Mouse (Mus musculus) heart, adult 9 months (tissue): Measurements from ENCODE around the gene Lrrk2.

Experiments used
- DNase-seq, 2 experiments: peaks; one replicate each; pipeline ENCODE4 v3.0.0; 2022; ENCODE audit warnings: low spot score in 2 of 2

Lrrk2 gene

DNA sequence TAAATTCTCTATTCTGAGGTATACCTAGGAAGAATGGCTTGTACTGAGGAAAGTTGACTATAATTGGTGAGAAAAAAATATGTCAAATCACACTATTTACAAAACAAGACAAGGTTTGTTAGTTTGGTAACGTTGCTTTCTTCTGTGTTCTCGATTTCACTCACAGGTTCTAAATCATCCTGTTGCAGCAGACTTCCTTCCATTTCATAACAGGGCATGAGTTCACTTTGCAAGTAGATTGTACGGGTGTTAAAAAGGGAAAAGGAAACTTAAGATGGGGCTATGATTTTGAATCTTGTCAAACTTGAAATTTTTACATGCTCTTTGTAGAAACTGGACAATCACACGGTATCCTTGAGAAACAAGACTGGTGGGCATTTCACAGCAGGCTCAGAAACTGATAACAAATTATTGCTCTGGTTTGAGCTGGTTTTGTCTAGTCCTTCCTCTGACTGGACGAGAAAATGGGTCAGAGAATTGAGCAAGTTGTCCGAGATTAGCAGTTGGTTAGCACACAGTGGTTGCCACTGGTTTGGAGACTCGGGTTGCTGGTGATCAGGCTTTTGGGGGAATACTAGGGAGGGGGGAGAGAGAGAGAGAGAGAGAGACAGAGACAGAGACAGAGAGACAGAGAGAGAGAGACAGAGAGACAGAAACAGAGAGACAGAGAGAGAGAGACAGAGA lies 13.0 kb downstream of the Lrrk2 start:
- DNase-seq: no peak

DNA sequence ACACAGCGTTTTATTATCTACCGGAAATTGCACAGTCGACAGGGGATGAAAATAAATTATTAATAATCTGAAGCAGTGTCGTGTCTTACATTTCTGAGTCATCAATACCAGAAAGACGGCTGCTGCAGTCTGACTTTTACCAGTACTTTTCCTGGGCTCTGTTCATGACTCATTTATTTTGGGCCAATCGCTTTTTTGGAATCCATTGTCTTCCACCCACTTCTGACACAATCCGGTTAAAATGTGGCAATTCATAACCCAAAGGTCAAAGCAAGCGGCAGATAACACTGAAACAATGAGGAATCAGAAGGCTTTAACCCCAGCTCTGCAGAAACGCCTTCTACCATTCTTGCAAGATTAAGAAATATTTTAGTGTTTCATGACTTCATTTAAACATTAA lies 17.7 kb downstream of the Lrrk2 start:
- peak; percentile 33 to 34 for DNase-seq

DNA sequence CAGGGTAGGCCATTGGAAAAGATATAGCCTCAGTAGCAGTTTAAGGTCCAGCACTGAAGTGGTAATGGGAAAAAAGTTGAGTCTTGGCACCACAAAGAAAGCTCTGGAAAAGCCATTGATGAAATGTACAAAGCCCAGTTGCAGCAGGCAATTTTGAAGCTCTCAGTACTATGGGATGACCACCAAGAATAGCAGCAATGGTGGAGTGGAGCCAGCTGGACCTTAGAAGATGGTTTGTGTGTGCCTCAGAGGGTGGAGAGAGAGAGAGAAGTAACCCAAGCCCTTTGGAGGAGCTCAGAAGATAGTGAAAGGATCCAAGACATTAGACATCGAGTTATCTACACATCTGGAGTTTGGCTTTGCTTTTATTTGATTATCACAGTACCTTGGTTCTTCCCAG lies 20.1 kb downstream of the Lrrk2 start:
- peak; percentile 28 to 48 for DNase-seq

DNA sequence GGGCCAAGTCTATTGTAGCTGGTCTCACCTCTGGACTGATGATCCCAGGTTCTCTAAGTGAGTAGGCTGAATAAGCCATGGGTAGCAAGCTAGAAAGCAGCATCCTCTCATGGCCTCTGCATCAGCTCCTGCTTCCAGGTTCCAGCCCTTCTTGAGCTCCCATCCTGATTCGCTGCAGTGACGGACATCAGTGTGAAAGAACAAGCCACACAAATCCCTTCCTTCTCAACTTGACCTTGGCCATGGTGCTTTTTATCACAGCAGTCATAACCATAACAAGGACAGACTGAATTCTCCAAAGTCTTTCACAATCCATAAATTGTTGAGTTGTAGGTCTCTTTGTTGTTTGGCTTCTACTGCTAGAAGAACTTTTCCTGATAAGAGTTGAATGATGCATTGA lies 20.9 kb downstream of the Lrrk2 start:
- DNase-seq: no peak

DNA sequence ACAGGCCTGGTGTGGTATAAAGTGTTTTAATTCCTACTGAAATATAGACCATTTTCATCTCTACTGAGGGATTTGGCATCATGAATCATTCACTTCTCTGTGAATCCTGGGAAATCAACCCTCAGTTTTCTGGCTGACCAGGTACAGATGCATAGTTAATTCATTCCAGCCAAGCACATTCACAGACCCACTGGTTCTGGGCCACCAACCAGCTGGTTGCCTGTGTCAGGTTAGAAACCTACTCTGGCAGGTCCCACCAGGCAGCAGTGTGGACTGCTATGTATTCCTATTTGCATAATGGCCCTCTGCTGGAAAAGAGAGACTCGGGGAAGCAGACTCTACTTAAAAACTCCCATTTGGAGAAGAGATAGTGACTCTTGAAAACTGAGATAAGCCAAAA lies 27.9 kb downstream of the Lrrk2 start:
- DNase-seq: no peak

DNA sequence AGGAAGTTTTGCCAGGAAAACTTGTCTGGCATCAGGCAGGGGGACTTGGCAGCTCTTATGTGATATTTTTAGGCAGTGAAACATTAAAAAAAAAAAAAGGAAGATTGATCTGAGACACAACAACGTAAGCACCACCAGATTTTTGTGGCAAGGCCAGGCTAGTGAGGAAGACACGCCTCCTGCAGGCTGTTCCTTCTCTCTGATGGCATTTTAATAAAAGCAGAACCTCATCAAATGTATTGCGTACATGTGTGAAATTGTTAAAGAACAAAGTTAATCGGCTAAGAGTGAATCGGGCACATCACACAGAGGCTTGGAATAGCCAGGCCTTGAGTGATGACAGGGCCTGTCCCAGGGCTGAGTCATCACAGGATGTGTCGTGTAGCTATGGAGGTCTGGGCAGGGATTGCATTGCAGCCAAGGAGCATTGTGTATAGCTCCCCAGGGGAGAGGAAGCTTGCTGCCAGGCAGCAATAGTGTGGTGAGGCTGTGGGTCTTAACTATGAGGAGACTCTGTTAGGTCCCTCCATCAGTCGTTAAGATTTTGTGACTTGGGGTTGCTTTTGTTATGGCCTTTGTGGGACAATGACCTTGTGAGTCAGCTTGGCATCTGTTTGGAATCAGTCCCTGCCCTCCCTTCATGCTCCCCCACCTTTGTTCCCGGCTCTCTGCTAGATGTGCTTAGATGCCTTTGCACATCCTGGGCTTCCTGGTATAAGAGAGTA lies 30.2 kb downstream of the Lrrk2 start:
- DNase-seq: peak; percentile 77 to 78

DNA sequence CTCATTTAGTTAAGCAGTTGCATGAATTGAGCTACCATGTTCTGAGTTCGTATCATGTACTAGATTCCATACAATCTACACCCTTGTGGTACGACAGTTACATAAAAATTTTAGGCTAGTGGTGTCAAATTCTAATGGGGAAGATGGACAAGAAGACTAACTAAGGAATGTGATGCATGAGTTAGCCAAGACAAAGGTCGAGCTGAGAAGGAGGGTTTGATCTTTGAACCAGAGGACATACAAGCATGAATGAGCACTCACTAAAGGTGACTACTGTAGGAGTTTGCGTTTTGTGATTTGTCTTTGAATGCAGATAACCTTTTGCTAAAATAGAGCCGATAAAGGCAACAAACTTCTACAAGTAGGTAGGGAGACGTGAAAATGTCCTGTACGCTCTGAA lies 31.1 kb downstream of the Lrrk2 start:
- DNase-seq: no peak

DNA sequence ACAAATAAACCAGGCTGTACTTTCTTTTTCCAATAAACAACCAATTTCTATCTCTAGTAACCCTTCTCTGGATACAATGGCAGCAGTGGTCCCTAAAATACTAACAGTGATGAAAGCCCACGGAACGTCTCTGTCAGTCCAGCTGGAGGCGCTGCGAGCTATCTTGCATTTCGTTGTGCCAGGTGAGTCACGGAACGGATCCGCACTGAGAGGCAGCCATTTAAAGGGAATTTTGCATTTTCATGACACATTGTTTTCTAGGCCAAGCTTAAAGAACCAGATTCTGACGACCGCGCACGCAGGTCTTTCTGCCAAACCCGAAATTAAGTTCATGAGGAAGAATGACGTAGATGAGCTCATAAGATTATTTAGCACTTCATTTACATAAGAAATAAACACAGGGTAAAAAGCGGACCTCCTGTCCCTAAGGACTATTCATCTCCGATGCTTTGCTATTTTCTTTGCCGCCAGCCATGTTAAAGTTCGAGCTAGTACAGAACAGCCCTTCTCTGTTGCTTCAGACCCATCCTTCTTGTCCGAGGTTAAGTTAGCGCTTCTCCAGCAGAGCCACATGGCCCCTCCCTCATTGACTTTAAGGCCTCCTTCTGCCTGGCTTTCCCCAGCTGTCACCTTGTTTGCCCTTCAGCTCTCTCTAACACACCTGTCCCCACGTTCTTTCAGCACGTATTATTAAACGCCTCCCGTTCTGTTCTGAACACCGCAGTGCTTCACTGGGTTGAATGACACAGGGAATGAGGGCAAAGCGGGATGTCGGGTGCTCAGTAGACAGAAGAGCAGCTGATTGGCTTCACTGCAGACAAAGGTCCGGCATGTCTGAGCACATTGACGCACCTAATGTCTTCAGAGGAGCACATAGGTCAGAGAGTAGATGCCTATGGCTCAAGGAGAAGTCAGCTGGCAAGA lies 36.5 kb downstream of the Lrrk2 start:
- no peak for DNase-seq

DNA sequence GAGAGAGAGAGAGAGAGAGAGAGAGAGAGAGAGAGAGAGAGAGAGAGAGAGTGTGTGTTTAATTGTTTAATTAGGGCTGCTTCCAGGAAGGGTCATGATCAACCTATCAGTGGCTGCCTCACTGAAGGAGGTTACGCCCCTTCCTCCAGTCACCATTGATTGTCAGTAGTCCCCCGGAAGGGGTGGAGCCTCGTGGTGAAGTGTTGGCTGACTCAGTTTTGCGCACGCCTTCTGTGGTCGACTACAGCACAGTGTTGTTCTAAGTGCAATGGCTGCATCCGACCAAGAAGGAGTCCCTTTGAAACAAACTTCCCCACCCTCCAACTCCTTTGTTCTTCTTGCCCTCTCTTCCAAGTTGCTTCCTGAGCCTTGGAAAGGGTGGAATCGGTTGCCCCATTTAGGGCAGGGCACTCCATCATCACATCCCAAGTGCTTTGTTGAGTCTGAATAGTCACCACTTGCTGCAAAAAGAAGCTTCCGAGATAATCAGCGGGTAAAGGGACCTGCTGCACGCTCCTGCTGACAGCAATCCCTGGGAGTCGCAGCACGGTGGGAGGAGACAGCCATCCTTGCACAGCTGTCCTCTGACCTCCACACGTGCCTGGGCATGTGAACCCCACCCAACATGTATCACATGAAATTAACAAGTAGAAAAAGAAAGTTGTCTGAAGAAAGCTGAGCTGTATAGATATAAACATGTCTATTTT lies 62.4 kb downstream of the Lrrk2 start:
- no peak for DNase-seq

DNA sequence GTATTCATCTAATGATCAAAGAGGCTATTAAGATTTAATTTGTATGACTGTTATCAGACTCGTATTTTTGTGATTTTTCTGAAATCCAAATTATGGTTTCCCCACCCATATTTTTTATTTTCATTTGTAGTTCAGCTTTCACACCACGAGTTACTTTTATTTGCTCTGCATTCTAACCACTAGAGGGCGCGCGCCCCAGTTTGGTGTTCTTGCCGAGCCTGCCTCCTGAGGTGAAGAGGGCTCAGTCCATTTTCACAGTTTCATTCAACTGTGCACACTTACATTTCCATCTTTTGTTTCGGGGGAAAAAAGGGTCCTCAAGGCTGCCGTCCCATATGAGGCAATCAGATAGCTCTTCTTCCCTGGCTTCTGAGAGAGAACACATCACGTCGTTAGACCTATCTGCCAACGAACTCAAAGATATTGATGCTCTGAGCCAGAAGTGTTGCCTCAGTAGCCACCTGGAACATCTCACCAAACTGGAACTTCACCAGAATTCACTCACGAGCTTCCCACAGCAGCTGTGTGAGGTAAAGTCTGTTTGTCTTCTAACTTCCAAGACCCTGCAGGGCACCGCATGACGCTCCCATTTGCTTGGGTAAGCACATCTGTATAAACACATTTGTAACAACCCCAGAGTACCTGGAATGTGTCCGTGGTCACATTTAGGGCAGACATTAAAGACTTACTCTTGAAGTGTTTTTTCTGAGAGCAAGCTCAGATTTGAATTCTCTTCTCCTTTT lies 64.0 kb downstream of the Lrrk2 start:
- DNase-seq: peak in 1 of 2 experiments; percentile 21

DNA sequence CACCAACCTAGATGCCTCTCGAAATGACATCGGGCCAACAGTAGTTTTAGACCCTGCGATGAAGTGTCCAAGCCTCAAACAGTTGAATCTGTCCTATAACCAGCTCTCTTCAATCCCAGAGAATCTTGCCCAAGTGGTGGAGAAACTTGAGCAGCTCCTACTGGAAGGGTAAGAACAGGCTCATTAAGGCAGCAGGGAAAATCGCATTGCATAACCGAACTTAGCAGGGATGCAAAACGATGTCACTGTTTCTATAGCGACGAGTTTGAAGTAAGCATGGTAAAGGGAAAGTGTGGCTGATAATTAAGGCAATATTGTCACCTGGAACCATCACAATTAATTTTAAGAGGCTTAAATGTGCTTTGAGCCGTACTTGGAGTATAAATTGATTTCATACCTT lies 65.8 kb downstream of the Lrrk2 start:
- DNase-seq: no peak

DNA sequence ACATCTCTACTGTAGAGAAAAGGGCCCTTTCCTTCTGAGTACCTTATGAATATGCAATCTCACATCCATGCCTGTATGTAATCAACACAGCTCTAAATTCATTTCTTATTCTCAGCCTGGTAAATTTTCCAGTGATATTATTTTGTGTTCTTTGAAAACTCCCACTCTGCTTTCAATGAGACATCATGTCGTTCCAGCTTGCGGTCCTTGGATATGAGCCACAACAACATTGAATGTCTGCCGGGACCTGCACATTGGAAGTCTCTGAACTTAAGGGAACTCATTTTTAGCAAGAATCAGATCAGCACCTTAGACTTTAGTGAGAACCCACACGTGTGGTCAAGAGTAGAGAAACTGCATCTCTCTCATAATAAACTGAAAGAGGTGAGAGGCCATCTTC lies 72.5 kb downstream of the Lrrk2 start:
- no peak for DNase-seq

DNA sequence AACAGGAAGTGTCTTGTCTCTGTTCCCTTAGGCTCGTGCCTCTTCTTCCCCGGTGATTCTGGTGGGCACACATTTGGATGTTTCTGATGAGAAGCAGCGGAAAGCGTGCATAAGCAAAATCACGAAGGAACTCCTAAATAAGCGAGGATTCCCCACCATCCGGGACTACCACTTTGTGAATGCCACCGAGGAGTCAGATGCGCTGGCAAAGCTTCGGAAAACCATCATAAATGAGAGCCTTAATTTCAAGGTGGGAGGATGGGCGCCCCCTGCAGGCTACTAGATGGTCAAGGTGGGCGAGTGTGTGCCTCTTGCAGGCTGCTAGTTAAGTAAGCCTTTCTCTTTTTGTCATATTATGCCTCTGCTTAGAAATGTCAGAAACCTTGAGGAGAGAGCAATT lies 79.1 kb downstream of the Lrrk2 start:
- DNase-seq: no peak

DNA sequence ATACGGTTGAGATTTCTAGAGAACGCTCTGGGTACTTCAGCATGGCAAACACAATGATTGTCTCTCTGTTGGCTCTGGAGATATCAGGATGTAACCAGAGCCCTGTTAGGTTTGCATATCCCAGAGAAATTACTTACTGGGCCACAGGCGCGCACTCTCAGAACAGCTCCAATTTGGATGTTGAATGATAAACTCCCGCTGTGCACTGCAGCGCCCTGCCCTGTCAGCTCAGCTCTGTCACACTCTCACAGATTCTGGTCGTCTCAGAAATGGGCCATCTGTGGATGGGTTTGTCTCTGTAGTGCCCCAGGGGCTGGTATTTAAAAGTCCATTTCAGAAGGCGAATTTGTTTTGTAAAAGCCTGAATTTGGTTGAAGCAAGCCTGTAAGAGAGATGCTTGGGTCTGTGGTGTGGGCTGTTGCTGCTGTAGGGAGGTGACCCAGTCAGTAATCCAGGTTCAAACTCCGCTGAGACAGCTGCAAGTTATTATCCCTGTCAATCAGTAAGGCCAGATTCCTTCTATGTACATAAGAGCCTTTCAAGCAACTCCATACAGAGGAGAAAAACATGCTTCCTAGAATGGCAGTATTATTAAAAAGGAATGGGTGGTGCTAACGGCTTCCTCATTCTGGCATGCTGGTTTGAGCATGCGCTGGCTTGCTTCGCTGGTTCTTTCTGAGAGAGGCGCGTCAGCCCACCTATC lies 80.6 kb downstream of the Lrrk2 start:
- DNase-seq: no peak

DNA sequence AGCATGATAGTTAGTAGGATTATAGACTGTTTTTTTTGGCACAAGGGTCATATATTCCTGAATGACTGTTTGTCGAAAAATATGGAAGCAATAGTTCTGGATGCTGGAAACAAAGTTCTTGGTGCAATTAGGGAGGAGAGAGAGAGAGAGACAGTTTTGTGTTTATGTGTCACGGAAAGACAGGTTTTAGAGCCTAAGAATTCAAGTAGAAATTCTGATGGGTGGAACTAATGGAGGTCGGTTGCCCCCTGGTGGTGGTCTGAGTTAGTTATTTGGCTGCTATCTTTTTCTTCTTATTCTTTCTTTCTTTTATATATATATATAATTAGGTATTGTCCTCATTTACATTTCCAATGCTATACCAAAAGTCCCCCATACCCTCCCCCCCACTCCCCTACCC lies 81.6 kb downstream of the Lrrk2 start:
- DNase-seq: peak in 1 of 2 experiments; percentile 16

DNA sequence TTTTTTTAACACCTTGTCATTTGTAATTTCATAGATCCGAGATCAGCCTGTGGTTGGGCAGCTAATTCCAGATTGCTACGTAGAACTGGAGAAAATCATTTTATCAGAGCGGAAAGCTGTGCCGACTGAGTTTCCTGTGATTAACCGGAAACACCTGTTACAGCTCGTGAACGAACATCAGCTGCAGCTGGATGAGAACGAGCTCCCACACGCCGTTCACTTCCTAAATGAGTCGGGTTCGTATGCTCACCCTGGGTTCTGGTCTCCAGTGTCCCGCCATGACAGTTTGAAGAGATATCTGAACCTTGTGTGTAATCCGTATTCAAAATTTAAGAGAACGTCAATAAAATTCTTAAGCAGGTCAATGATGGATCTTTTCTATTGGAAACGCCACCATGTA lies 82.8 kb downstream of the Lrrk2 start:
- no peak for DNase-seq

DNA sequence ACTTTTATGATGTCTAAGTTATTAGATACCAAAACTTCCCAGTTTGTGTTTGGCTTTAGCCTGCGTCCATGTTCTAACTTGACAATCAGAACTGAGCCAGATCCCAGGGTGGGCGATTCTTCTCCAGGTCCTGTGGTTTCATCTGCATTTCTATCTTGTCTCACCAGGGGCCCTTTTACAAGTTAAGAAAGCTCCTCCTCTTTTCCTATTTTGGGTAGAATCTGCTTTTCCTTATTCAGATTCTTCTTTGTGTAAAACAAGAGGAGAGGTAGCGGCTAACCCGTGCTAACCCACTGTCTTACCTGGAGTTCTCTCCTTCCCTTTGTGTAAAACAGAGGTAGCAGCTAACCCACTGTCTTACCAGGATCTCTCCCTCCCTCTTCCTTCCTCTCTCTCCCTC lies 99.1 kb downstream of the Lrrk2 start:
- DNase-seq: no peak

DNA sequence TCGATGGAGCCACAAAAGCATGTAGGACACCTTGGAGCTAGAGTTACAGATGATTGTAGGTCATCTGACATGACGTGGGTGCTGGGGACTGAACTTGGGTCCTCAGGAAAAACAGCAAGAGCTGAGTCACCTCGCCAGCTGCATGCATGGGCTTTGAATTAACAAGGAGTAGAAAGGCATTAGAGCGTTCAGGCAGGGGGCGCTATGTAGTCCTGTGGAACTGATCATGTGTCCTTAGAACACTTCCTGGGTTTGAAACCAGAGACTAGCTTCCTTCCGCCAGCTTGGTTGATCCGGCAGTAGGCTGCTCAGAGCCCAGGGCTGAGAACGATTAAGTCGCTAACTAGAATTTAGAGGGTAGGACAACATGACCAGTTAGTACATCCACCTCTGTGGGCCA lies 106.2 kb downstream of the Lrrk2 start:
- DNase-seq: no peak

DNA sequence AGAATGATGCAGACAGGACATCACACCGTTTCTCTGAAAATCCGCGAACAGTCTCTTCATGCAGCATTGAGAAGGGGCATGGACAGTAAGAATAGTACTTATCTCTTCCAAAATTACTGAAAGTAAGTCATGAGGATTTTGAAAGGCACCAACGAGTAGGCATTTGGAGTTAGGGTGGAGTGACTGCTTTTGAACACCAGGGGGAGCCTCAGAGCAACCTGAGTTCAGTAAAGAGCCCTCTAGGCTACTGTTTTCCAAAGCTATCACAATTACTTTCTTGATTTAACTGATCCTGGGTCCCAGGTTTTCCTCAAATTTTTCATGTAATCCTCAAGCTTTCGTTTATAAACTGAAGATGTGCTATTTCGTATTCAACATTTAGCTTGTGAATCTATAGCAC lies 108.2 kb downstream of the Lrrk2 start:
- peak in 1 of 2 experiments; percentile 11 for DNase-seq

DNA sequence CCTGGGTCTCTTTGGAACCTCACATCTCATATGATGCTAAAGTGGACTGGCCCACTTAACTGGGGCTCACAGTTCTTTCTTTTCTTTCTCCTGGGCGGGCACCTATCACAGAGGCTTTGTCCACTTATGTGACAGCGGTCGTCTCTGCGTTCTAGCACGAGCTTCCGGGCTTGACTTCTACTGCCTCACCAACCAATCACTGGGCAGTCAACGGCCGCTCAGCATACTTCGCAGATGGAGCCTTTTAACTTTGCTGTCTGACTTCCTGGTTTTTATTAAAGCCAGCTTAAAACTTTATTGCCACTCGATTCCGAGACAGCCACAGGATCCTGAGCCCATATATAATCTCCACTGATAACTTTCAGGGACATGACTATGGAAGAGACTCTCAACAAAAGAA lies 115.4 kb downstream of the Lrrk2 start:
- no peak for DNase-seq

DNA sequence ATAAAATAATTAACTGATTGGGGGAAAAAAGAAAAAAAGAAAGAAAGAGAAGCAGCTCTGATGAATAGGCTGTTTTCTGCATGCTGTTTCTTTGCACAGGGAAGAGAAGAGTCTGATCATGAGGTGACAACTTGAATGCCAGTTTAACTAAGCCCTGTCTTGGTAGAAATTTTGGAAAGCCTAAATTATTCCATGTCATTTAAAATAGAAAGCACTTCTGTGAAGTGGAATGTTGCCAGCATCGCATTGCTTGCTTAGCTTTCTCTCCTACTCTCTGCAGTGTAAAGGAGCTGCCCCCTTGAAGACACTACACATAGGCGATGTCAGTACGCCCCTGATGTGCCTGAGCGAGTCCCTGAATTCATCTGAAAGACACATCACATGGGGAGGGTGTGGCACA lies 133.5 kb downstream of the Lrrk2 start:
- no peak for DNase-seq
